Mouse (Mus musculus) hindbrain, embryonic 16.5 days (tissue): Measurements from ENCODE around the gene Prkag2. TPM values are rescaled to one million over a fixed set of nuclear protein-coding genes. Genes with fewer than 3 reads are reported as not detected.
A peak's percentile ranks its signal among the peaks of the same experiment; 100 is the strongest.

ENCODE experiments used
- ATAC-seq: fragments of 200-750 bp; cut with Nextera tagmentation; 2 replicates; pipeline ENCODE4 v1.8.0; 2017; ENCODE audit warnings: moderate TSS enrichment, moderate library complexity
- H3K27ac ChIP-seq: fragments of 300-500 bp; sonication (generic); 2 replicates; pipeline ENCODE4 v1.5.1; 2014; ENCODE audit warnings: low read depth, mild to moderate bottlenecking, control low read depth, low read length, moderate library complexity
- H3K27me3 ChIP-seq: fragments of 300-500 bp; sonication (generic); replicated peaks from 2 replicates; pipeline ENCODE4 v1.6.1; 2014; ENCODE audit warnings: low read length; ENCODE audit not compliant: control insufficient read depth, insufficient read depth
- H3K36me3 ChIP-seq: fragments of 300-500 bp; sonication (generic); 2 replicates; pipeline ENCODE4 v1.6.1; 2014; ENCODE audit warnings: mild to moderate bottlenecking, low read length, moderate library complexity, mixed read lengths; ENCODE audit not compliant: control insufficient read depth, insufficient read depth
- H3K4me1 ChIP-seq: fragments of 300-500 bp; sonication (generic); 2 replicates; pipeline ENCODE4 v1.6.1; 2014; ENCODE audit warnings: low read depth, low read length; ENCODE audit not compliant: control insufficient read depth, insufficient read depth
- H3K4me2 ChIP-seq: fragments of 300-500 bp; sonication (generic); 2 replicates; pipeline ENCODE4 v1.6.1; 2014; ENCODE audit warnings: mild to moderate bottlenecking, low read length, control low read depth, moderate library complexity
- H3K4me3 ChIP-seq: fragments of 300-500 bp; sonication (generic); 2 replicates; pipeline ENCODE4 v1.5.1; 2014; ENCODE audit warnings: mild to moderate bottlenecking, low read length, control low read depth, moderate library complexity
- H3K9ac ChIP-seq: fragments of 300-500 bp; sonication (generic); 2 replicates; pipeline ENCODE4 v1.6.1; 2014; ENCODE audit warnings: low read depth, mild to moderate bottlenecking, control low read depth, low read length, moderate library complexity
- H3K9me3 ChIP-seq: fragments of 300-500 bp; sonication (generic); 2 replicates; pipeline ENCODE4 v1.6.1; 2014; ENCODE audit warnings: mild to moderate bottlenecking, low read length, moderate library complexity; ENCODE audit not compliant: control insufficient read depth
- WGBS: fragments of 180-500 bp; shearing (Covaris S2); extraction: QIAGEN DNeasy Blood & Tissue Kit; methylation state at CpG from one replicate; pipeline ENCODE4 v1.1.7; 2014; 5-methylcytosine and 5-hydroxymethylcytosine counted together
- polyA plus RNA-seq: library from polyadenylated mRNA; unstranded; fragments of >200 nt; fragmentation: Nextera tagmentation; extraction: Ambion mirVana; gene quantifications from 2 replicates; pipeline ENCODE4 v1.2.1, GENCODE M21; 2015

Gene Prkag2
- polyA plus RNA-seq, 1 experiment from 2014 or later = 111 TPM

GRCm38 (mm10) chr5:25062506-25063132, 37.8 kb downstream of the Prkag2 start:
- peaks cover 30% of the 10 kb centered on the region for H3K4me1 ChIP-seq
- H3K27ac ChIP-seq = no peak overlapping the region
- H3K4me2 ChIP-seq = no peak overlapping the region
- H3K27me3 ChIP-seq = no peaks in the 10 kb centered on the region
- H3K9me3 ChIP-seq = no peaks in the 10 kb centered on the region
- no peaks in the 10 kb centered on the region for H3K36me3 ChIP-seq
- no peak overlapping the region for H3K9ac ChIP-seq
- ATAC-seq = no peak
- 39% methylated on average over 17 of the region's 17 CpGs for WGBS
- H3K4me3 ChIP-seq = no peak overlapping the region

DNA sequence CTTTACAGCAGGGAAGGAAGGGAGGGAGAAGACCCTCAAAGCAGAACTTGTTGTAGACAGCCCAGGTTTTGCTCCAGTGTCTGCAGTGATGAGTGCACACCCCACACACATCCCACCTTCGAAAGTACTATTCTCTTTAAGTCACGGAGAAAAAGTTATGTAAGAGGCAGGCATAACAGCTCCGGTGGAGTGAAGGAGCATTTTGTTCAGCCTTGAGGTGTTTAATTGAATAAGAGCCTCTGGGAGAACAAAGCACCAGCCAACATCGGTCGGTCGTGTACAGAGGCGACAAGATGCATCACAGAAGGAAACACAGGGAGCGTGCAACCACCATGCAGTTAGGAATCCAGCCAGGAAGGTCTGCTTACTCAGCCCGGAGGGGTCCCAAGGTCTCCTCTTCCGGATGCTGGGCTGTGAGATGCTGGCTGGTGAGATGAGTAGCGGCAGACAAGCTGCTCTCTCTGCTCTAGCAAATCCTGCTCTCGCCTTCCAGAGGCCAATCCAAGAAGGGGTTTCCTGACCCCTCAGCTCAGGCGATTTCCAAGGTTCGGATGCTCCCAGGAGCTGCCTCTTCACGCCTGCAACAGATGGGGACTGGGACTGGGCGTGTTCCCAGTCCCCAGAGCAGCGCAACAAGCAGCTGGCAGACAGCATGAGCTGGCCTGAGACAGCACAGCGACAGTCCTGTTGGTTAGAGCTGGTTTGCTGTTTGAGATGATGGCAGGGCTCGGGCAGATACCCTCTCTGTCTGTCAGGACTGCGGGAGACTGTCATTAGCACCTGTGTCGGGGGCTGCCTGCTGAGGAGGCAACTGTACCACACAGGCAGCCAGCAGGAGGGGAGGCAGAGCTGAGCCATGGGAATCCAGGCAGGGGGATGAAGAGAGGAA, 41.3 kb downstream of the Prkag2 start:
- H3K9ac ChIP-seq = peak overlapping the region; percentile 54
- peak overlapping the region; percentile 4; the same call in 1 of the 2 replicates for H3K27ac ChIP-seq
- no peaks in the 10 kb centered on the region for H3K27me3 ChIP-seq
- no peaks in the 10 kb centered on the region for H3K36me3 ChIP-seq
- H3K9me3 ChIP-seq = no peaks in the 10 kb centered on the region
- no peak overlapping the region for H3K4me3 ChIP-seq
- H3K4me2 ChIP-seq = peak overlapping the region; percentile 33
- H3K4me1 ChIP-seq = peaks cover 21% of the 10 kb centered on the region
- WGBS = 11% methylated on average over 21 of the region's 21 CpGs
- peak; percentile 73 for ATAC-seq

DNA sequence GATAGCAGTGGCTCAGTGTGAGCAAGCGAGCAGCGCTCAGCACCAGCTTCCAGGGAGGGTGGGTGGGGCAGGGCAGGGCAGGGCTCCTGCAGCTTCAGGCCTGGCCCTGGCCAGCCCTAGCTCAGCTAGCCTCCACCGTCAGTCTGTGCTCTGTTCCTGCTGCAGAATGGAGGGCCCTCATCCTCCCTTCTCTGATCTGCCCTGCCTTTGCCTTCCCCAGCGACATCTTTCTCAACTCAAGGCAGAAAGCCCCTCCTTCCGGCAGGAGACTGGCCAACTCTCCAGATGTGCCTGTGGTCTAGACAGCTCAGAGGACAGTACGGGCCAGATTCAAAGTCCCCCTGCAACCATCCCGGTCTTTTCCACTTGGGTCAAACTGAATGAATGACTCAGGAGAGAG, 42.0 kb downstream of the Prkag2 start:
- no peak for ATAC-seq
- H3K27ac ChIP-seq = no peak overlapping the region
- H3K4me2 ChIP-seq = no peak overlapping the region
- 45% methylated on average over 6 of the region's 7 CpGs for WGBS
- no peaks in the 10 kb centered on the region for H3K36me3 ChIP-seq
- H3K4me1 ChIP-seq = peaks cover 21% of the 10 kb centered on the region
- no peak overlapping the region for H3K4me3 ChIP-seq
- no peaks in the 10 kb centered on the region for H3K9me3 ChIP-seq
- no peak overlapping the region for H3K9ac ChIP-seq
- no peaks in the 10 kb centered on the region for H3K27me3 ChIP-seq

- H3K4me2 ChIP-seq = no peak overlapping the region
- WGBS = 33% methylated on average over 4 of the region's 4 CpGs
- H3K27me3 ChIP-seq = no peaks in the 10 kb centered on the region
- H3K27ac ChIP-seq = peak overlapping the region; percentile 32; the same call in 1 of the 2 replicates
- peaks cover 20% of the 10 kb centered on the region for H3K4me1 ChIP-seq
- no peak overlapping the region for H3K9ac ChIP-seq
- no peak overlapping the region for H3K4me3 ChIP-seq
- H3K9me3 ChIP-seq = no peaks in the 10 kb centered on the region
- H3K36me3 ChIP-seq = no peaks in the 10 kb centered on the region
- ATAC-seq = peak; percentile 31; the same call in 1 of the 2 replicates
Measured at GRCm38 (mm10) chr5:25055288-25055687, 45.2 kb downstream of the Prkag2 start.

DNA sequence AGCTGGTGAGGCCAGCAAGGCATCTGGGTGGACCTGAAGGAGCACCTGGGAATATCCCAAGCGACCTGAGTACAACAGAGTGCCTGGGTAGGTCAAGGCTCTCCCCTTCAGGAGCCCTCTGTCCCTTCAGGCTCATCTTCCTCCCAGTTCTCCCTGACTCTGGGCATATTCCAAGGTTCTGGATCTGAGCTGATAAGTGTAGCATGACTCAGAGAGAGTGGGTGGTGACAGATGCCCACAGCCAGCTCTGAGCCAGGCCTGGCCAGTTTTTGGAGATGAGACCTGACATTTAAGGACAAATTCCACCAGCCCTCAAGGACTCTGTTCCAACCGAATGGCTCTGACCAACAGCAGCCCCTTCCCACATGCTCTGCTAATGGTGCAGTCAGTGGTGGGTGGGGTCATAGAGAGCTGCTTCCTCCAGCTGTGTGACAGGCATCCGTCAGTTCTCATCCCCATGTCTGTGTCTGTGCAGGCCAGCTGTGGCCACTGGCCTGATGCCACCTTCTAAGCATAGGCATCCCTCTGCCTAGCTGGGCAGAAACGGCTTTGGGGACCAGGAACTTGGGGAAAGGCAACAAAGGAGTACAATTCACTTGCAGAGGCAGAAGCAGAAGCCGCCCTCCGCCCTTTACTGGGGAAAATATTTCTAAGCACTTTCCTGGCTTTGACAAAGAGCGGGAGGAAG, 46.3 kb downstream of the Prkag2 start:
- Histone ChIP-seq H3K27me3 (no peaks in the 10 kb centered on the region), H3K27ac (no peak overlapping the region), H3K36me3 (no peaks in the 10 kb centered on the region), H3K4me1 (peaks cover 8% of the 10 kb centered on the region), H3K9ac (no peak overlapping the region), H3K4me3 (no peak overlapping the region), H3K9me3 (no peaks in the 10 kb centered on the region), H3K4me2 (no peak overlapping the region)
- 74% methylated on average over 7 of the region's 7 CpGs for WGBS
- no peak for ATAC-seq

- no peak overlapping the region for H3K4me3 ChIP-seq
- WGBS = 68% methylated on average over 8 of the region's 8 CpGs
- H3K9ac ChIP-seq = no peak overlapping the region
- H3K36me3 ChIP-seq = no peaks in the 10 kb centered on the region
- H3K27me3 ChIP-seq = no peaks in the 10 kb centered on the region
- no peaks in the 10 kb centered on the region for H3K9me3 ChIP-seq
- H3K27ac ChIP-seq = no peak overlapping the region
- no peak for ATAC-seq
- no peaks in the 10 kb centered on the region; the same call in 1 of the 2 replicates for H3K4me1 ChIP-seq
- no peak overlapping the region for H3K4me2 ChIP-seq
Measured at GRCm38 (mm10) chr5:25050827-25051226, 49.6 kb downstream of the Prkag2 start.

DNA sequence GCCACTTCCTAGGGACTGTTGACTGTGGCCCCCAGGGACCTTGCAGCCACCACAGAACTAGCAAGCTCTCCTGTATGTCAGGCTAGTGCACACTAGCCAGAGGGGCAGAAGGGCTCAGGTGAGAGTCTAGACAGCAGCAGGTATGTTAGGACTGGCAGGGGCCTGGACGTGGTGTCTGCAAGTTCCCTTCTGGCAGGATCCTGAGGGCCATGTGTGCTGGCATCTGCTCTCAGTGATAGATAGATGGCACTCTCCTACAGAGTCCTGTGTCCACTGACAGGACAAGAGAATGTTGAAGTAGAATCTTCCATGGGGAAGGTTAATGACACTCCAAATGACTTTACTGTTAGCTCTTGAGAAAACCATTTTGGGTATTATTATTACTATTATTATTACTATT, 52.8 kb downstream of the Prkag2 start:
- WGBS = 72% methylated on average over 1 of the region's 1 CpGs
- H3K27ac ChIP-seq = no peak overlapping the region
- H3K27me3 ChIP-seq = no peaks in the 10 kb centered on the region
- H3K4me1 ChIP-seq = no peaks in the 10 kb centered on the region
- H3K9ac ChIP-seq = no peak overlapping the region
- H3K36me3 ChIP-seq = no peaks in the 10 kb centered on the region
- no peak overlapping the region for H3K4me2 ChIP-seq
- no peaks in the 10 kb centered on the region for H3K9me3 ChIP-seq
- no peak overlapping the region for H3K4me3 ChIP-seq
- no peak for ATAC-seq

- no peak for ATAC-seq
- Histone ChIP-seq H3K27ac (no peak overlapping the region), H3K4me1 (no peaks in the 10 kb centered on the region), H3K4me2 (no peak overlapping the region), H3K4me3 (no peak overlapping the region), H3K9ac (no peak overlapping the region), H3K36me3 (no peaks in the 10 kb centered on the region), H3K27me3 (no peaks in the 10 kb centered on the region), H3K9me3 (no peaks in the 10 kb centered on the region)
- 92% methylated on average over 3 of the region's 3 CpGs for WGBS
Measured at GRCm38 (mm10) chr5:25046762-25047161, 53.7 kb downstream of the Prkag2 start.

- H3K9ac ChIP-seq = no peak overlapping the region
- no peak for ATAC-seq
- no peaks in the 10 kb centered on the region for H3K4me1 ChIP-seq
- H3K9me3 ChIP-seq = no peaks in the 10 kb centered on the region
- no peak overlapping the region for H3K27ac ChIP-seq
- H3K4me2 ChIP-seq = no peak overlapping the region
- 79% methylated on average over 2 of the region's 2 CpGs for WGBS
- no peaks in the 10 kb centered on the region for H3K36me3 ChIP-seq
- no peaks in the 10 kb centered on the region for H3K27me3 ChIP-seq
- H3K4me3 ChIP-seq = no peak overlapping the region
Measured at GRCm38 (mm10) chr5:25044007-25044406, 56.4 kb downstream of the Prkag2 start.
